Mouse (Mus musculus): ENCODE results near the gene Rab11b. TPM values are rescaled to one million over a fixed set of nuclear protein-coding genes. Genes with fewer than 3 reads are reported as not detected.

Gene Rab11b
- total RNA-seq (2021): 236 and 280 TPM in 2 replicates
- long read RNA-seq, full-length matches to known transcripts: 202 of 217 reads
- long read RNA-seq, partial matches to known transcripts: 3 of 217 reads
- long read RNA-seq, other reads (novel, unspliced or antisense): 12 of 217 reads

- peak; percentile 98 for DNase-seq
Observed at GRCm38 (mm10) chr17:33760255-33761165, at the start of gene Rab11b. Rab11b (minus strand) TSS chr17:33760530.

GRCm38 (mm10) chr17:33808192-33808591 is 47.9 kb upstream of the Rab11b start:
- DNase-seq: no peak

GRCm38 (mm10) chr17:33807181-33807888 is 47.0 kb upstream of the Rab11b start:
- DNase-seq: no peak

- no peak for DNase-seq
Observed at GRCm38 (mm10) chr17:33804745-33805144, 44.4 kb upstream of the Rab11b start.

GRCm38 (mm10) chr17:33804205-33804604 is 43.9 kb upstream of the Rab11b start:
- no peak for DNase-seq

- DNase-seq: no peak
Observed at GRCm38 (mm10) chr17:33802221-33802620, 41.9 kb upstream of the Rab11b start.

- DNase-seq: no peak
Observed at GRCm38 (mm10) chr17:33799277-33799676, 38.9 kb upstream of the Rab11b start.

GRCm38 (mm10) chr17:33798306-33798705 is 38.0 kb upstream of the Rab11b start:
- DNase-seq: no peak

- no peak for DNase-seq
Observed at GRCm38 (mm10) chr17:33788732-33789131, 28.4 kb upstream of the Rab11b start.

GRCm38 (mm10) chr17:33786375-33786774 is 26.0 kb upstream of the Rab11b start:
- no peak for DNase-seq

GRCm38 (mm10) chr17:33784939-33785338 is 24.6 kb upstream of the Rab11b start:
- DNase-seq: no peak

- DNase-seq: peak; percentile 88
Observed at GRCm38 (mm10) chr17:33783408-33783807, 23.1 kb upstream of the Rab11b start.

- DNase-seq: no peak
Observed at GRCm38 (mm10) chr17:33782067-33782466, 21.7 kb upstream of the Rab11b start.

- peak; percentile 83 for DNase-seq
Observed at GRCm38 (mm10) chr17:33781124-33781977, 21.0 kb upstream of the Rab11b start, which contains the start of gene Angptl4. Angptl4 (minus strand) TSS chr17:33781830.

- peak; percentile 43 for DNase-seq
Observed at GRCm38 (mm10) chr17:33780431-33780830, 20.1 kb upstream of the Rab11b start.

GRCm38 (mm10) chr17:33779967-33780295 is 19.6 kb upstream of the Rab11b start:
- DNase-seq: no peak

- DNase-seq: peak; percentile 85
Observed at GRCm38 (mm10) chr17:33779271-33779966, 19.1 kb upstream of the Rab11b start.

GRCm38 (mm10) chr17:33775287-33775686 is 15.0 kb upstream of the Rab11b start:
- no peak for DNase-seq

GRCm38 (mm10) chr17:33774573-33775155 is 14.3 kb upstream of the Rab11b start:
- no peak for DNase-seq

GRCm38 (mm10) chr17:33773871-33774572 is 13.7 kb upstream of the Rab11b start:
- DNase-seq: no peak

All from adrenal gland, postnatal 25 days (tissue).